Mouse (Mus musculus) layer of hippocampus, postnatal 25 days (tissue): Measurements from ENCODE around the gene Hcn1. TPM values are rescaled to one million over a fixed set of nuclear protein-coding genes. Genes with fewer than 3 reads are reported as not detected.

Experiments used
- DNase-seq, 2 experiments: peaks; one replicate each; pipeline ENCODE4 v3.0.0; 2022; ENCODE audit warnings: mixed read lengths in 2 of 2, low spot score in 1 of 2; ENCODE audit errors: extremely low spot score in 1 of 2
- total RNA-seq, 2 experiments: library from RNA; stranded (reverse); gene quantifications; 2 replicates each; pipeline ENCODE4 v1.2.3; 2021

The Hcn1 gene
- total RNA-seq, 2 experiments from 2014 or later: 36.3 to 44.9 TPM

DNA sequence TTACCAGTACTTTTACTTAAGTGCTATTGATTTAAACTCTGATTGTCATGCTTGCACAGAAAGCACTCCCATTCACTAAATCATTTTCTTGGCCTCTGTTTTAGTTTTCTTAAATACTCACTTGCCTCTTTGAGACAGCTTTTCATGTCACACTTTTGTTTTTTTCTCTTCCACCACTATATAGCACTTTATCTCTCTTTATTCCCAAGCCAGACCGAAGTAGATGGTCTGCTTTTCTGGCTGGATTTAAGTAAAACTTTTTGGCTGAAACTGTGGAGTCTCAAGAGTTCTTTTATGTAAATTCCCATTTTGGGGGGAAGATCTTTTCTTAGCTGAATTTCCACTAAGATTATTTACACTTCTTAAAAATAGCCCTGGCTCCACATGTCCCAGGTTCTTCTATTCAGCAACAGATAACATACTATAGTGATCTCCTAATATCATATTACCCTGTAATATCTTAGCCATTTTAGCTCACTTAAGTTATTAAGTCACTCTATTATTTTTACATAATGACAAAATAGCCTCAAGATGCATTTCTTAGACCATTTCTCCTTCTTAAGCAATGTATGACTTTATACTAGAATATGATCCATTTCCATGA lies 92.7 kb downstream of the Hcn1 start:
- DNase-seq: no peak

DNA sequence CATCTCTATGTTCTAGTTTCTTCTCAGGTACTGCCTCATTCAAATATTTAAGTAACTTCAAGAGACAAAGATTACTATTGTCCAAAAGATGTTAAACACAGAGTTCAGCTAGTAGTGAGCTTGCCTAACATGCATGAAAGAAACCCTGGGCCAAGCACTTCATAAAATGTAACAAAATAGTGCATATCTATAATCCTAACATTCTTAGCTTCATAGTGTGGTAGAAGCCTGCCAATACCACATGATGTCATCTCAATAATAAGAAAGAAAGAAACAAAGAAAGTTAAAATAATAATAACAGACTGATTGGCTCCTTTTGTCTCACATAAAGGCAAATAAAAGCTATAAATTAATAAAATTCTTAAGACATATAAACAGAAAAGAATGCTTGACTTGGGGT lies 103.5 kb downstream of the Hcn1 start:
- DNase-seq: no peak

DNA sequence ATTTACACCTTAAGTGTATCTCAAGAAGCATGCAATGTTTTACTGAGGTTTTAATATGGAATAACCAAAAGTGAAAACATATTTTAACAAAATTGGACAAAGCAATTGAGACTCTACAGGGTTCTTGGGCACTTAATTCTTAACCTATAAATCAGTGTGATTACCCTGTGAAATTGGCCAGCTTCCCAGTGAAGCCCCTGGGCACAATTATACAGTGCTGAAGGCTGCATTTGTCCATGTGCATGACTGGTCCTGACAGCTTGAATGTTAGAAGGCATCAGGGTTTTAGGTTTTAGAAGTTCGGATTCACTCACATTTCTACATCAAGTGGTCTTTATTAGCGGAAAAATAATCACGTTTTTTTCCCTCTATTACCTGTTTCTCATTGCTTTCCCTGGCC lies 103.9 kb downstream of the Hcn1 start:
- no peak for DNase-seq

DNA sequence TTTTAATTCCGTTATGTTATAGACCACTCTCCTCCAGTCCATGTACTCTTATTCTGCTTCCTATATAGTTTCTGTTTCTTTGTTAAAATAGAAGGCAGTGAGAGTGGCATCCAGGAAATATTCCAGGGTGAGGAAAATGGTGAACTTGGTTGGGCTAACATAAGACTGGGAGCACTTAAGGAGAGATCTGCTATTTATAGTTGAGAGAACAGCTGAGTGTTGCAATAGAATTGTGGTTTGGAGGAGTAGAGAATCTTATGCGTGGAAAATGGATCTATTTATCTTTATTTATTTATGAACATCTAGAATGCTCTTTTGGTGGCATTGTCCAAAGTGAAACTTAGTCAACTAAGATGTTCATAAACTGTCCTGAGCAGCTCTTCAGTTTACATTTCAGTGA lies 104.4 kb downstream of the Hcn1 start:
- DNase-seq: no peak

DNA sequence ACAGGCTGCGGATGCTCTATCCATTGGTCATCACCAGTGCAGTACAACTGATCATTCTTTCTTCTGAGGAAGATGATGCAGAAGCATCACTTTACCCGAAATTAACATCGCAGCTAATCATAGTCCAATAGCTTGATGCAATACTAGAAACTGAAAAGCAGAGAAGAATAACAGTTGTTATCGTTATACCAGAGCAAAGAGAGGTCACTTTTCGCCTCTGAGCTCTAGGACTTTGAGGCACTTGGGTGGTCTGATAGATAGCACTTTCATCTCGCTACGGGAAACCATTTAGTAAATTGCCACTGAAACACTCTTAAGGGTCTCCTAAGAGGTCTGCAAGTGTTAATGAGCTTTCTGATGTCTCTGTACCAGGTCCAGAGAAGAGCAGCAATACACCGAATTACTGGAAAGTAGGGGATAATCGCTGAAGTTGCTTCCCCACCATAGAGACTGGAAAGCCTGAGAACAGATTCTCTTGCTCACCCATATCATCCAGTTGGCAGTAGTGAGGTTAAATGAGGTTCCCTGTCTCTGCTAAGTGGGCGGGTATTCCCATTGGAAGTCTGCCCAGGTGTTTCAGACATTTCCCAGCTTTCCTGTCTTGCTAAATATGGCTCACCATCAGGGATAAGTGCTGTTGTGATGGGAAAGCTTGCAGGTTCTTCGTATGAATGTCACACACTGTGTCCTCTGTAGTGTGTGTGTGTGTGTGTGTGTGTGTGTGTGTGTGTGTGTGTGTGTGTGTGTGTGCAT lies 105.0 kb downstream of the Hcn1 start:
- peak in 1 of 2 experiments; percentile 13 for DNase-seq

DNA sequence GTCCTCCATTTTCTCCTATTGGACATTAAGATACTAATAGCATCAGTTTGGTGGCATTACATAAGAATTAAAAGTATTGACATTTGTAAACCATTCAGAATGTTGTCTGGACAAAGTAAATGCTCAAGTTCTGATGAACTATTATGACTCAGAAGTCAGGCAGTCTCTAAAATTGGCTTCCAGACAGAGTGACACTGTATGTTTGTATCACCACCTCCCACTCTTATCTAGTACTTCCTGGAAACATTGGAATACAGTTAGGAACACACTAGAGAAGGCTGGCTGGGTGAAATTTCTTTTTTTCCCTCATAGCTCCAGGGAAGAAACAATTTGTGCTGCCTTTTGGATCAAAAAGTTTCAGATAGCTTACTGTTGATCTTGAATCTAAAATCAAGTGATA lies 108.7 kb downstream of the Hcn1 start:
- DNase-seq: no peak

DNA sequence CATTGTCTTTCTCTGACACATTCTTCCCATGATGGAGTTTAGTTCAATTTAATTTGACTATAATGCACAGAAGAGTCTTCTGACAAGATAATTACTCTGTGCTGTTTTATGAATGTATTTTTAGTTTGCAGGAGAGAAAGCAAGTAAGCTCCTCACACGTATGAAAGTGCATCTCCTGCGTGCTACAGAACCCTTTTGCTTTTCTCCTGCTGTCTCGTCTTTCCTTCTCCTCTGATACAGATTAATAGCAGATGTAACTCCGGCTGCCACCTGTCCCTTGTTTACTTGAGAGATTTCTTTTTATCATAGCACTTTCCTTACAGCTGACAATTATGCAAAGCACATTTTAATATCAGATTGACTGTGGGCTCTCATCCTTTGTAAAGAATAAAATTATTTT lies 120.0 kb downstream of the Hcn1 start:
- DNase-seq: no peak

DNA sequence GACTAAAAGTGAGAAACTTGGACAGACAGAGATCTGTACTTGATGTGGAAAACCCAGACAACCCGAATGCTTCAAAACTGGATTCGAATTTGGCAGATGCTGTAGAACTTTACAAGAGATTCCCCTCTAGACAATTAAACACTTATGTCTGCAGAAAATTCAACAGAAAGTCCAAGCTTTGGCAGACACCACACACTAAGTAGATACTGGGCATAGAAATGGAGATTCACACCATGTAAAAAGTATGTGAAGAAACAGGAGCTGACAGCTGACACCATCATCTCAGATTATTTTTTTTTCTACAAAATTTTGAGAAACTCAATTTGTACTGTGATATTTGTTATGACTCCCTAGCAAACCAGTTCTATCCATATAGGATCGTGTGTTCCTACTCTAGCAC lies 122.0 kb downstream of the Hcn1 start:
- DNase-seq: no peak

DNA sequence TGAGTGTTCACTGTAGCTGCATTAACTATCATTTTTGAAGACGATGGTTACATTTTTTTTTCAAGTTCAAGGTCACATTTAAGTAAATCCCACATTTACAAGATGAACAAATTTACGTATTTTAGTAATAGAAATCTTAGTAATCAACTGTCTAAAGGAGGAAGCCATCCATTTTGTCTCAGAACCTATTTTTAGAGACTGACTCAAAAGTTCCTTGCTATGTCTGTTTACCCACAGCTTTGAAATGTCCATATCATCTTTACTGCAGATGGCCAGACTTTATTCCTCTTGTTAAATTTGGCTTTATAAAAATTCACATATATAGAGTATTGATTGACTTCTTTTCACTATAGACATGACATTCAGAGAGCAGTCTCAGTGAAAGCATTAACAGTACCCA lies 126.3 kb downstream of the Hcn1 start:
- no peak for DNase-seq

DNA sequence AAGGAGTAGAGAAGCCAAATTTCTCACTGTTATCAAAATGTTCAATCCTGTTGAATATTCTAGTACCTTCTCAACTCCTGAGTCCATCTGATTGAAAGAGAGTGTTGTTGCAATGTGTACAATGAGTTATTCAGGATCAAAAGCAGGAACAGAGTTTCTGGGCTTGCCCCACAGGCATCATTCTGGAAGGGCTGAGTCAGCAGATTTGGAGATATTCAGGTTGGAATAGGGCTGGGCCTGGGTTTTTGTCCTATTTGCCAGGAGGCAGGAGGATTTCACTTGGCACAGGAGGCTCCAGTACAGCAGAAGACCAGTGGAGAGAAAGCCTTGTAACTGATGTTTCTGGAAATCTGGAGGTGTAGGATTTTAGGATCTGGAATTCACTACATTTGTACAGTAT lies 130.6 kb downstream of the Hcn1 start:
- DNase-seq: no peak

DNA sequence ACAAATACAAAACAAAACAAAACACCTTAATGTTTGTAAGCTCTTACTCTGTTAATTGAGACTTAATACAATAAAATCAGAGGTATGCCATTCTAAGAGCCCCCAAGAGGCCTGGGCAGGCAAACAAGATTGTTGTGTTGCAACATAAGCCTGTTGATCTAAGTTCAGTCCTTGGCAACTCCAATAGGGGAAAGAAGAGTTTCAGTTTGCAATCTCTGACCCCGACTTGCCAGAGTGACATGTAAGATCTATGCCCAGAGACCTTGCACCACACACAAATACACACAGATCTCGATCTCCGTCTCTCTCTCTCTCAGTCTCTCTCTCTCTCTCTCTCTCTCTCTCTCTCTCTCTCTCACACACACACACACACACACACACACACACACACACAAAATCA lies 142.3 kb downstream of the Hcn1 start:
- no peak for DNase-seq

DNA sequence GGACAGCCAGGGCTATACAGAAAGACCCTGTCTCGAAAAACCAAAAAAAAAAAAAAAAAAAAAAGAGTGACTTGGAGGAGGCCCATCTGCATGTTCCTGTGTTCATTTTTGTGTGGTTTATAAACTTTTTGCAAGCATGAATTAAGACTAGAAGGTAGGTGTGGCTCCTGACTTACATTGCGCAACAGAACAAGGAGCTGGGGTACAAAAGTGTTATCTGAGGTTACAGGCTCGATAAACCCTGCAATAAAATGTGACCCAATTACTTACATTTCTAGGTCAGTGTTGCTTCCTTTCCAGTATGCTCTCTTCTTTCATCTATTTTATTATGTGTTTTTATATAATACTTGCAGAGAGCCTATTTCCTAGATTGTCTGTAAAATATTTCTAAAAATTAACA lies 143.1 kb downstream of the Hcn1 start:
- no peak for DNase-seq

DNA sequence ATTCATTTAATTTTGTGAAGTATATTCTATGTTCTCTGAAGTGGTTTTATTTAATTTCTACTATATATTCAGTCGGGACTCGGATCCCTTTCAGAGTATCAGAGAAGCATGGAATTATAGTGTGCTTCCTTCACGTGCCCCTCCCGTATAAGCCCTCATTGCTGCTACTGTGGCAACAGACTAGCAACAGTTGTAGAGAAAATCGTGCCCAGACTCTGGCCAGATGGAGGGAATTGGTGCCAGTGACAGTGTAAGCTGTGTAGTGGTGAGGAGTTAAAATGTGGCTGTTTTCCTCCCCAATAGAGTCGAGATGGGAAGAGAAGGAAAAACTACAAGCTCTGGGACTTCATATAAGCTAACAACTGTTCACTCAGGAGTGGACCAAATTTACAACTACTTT lies 163.4 kb downstream of the Hcn1 start:
- DNase-seq: peak; percentile 31 to 59

DNA sequence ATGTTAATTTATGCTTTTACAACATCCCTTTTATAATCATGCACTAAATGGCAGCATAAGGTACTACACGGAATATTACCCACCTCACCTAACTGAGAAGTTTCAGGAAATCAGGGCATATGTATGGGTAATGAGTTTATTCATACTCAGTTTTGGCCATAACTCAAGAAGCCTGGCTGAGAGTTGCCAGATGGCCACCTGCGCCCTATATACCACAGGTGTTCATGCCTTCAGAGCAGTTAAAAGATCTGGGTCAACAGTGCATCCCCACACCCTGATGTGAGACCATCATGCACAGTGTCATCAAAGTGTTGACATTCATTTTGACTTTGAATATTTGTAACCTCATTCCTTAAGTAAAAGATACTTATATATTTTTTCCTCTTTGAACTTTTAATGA lies 183.3 kb downstream of the Hcn1 start:
- DNase-seq: no peak

DNA sequence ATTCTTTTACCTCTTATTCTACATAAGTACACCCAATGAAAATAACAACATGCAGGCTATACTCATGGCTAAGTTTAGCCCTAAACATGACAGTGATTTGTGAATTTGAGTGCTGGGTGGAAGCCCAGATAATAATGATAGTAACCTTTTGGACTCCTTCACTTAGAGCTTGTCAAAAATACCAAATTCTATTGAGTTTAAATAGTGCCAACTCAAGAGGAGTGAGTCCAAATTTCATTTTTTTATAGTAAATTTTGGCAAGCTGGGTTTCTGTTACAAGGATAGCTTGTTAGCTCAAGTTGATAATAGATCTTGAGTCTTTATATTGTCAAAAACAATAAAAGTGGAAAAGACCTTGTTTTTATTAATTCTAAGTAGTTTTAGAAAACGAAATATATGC lies 190.7 kb downstream of the Hcn1 start:
- DNase-seq: no peak

DNA sequence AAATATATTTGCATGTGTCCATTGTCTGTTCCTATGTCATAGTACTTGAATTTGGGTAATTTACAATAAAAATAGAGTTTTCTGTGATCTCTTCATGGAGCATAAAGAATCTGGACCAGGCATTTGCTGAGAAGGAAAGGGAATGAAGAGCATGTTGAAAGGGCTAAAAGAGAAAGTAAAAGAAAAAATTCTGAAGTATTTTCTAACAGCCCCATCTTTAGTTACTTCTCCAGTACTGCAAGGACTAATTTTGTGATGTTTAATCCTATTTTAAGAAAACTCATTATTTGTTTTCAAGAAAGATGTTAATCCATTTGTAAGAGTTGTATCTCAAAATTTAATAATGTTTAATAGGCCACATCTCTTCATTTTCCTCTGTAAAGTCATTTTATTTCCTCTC lies 198.9 kb downstream of the Hcn1 start:
- no peak for DNase-seq

DNA sequence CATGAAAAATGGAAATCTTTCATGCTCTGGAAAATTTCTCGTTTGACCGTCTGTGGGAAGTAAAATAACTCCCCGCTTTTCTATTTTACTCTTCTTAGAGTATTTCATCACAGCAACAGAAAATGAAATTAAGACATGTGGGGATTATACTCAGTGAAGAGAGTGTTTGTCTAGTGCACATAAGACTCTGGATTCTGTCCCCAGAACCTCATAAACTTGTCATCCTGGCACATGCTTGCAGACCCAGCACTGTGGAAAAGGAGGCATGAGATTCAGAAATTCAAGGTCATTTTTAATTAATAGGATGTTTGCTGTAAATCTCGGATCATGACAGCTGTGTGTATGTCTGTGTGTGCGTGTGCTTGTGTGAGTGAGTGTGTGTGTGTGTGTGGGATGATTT lies 225.5 kb downstream of the Hcn1 start:
- DNase-seq: no peak

DNA sequence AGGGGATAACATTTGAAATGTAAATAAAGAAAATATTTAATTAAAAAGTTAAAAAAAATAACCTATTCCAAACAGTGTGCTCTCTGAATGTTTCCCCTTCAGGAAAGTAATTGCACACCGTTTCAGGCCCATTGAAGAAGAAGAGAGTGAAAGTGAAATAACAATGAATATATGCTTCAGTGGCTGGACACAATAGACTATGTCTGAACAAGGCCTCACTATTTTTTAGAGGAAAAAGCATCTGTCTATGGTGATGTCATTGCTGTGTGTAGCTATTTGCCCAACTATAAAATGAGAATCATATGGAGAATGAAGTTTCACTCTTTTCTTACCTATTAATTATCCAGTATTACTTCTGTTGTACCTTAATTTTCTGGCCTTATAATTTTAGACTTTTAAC lies 234.5 kb downstream of the Hcn1 start:
- no peak for DNase-seq

DNA sequence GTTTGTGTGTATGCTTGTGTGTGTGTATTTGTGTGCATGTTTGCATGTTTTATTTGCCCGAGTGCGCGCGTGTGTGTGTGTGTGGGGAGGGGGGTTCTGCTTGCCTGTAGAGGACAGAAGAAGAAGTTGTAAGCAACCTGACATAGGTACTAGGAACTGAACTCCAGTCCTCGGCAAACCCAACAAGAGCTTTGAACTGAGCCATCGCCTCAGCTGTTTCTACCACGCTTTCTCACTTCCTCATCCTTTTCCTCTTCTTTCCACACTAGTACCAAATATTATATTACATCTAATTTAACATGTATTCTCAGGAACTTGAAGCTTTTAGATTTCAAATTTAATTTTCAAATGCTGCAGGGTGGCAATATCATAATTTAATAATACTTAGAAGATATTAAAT lies 236.1 kb downstream of the Hcn1 start:
- no peak for DNase-seq

DNA sequence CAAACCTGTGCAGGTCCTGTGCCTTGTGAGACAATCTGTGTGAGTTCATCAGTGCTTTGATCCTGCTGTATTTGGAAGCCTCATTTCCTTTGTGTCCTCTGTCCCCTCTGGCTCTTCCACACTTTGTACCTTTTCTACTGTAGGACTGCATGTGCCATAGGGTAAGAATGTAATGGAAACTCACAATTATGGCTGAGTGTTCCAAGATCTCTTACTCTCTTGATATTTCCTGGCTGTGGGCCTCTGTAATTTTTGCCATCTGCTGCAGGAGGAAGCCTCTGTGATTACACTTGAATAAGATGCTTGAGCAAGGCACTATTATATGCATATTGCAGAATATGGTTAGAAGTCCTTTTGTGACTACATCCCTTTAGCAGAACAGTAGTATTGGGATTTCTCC lies 240.2 kb downstream of the Hcn1 start:
- DNase-seq: no peak

DNA sequence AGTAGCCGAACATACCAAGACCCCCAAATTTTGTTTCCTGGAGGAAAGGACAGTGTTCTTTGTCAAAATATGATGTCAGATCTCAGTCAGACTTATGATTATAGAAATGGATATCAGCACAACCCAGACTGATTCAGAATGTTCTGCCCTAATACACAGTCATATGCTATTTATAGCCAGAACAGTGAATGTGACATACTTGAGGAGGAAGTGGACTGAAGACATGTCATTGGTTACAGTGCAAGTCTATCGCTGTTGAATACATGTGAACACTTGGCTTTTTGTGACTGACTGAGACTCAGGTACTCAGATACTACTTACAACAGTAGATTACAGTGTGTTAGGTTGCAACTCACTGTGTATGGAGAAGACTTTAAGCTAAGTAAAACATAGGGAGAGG lies 245.2 kb downstream of the Hcn1 start:
- DNase-seq: no peak

DNA sequence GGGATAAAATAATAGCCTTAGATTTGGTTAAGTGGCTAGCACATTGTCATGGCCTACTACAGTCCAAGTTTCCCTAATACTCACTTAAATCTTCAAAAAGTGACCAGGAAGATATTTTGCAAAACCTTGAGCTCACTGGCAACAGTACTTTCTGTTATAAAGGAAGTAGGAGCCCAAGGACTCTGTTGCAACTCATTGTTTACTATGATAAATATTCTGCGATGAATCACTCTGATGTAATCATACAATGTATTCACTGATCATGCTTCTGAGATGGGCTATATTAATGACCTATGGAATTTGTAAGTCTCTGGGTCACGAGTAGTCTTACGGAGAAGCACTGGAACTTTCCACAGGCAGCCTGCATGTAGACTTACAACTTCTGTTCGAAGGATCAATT lies 246.6 kb downstream of the Hcn1 start:
- no peak for DNase-seq
